Mouse (Mus musculus): ENCODE measurements around the gene Iqsec1. TPM values are rescaled to one million over a fixed set of nuclear protein-coding genes. Genes with fewer than 3 reads are reported as not detected.

Gene Iqsec1
- polyA plus RNA-seq, 1 experiment = 124 TPM

GRCm38 (mm10) chr6:90750091-90750490 is 238.4 kb downstream of the Iqsec1 start:
- TF ChIP-seq POLR2A (IDR thresholded peaks at IDR 0.05; ENCODE audit: control insufficient read depth, extremely low read depth, insufficient read depth, low read length, poor library complexity) (no peak), CTCF (IDR thresholded peaks at IDR 0.05; ENCODE audit: borderline replicate concordance, control insufficient read depth, extremely low read depth, insufficient read depth, low read length, poor library complexity) (no peak)
- Histone ChIP-seq H3K4me1 (replicated peaks; ENCODE audit: control insufficient read depth, insufficient read depth, low read length) (peaks cover 40% of the 10 kb centered on the region), H3K27me3 (ENCODE audit: control insufficient read depth, insufficient read depth, low read length) (no peaks in the 10 kb centered on the region), H3K36me3 (ENCODE audit: control insufficient read depth, insufficient read depth, low read length) (no peaks in the 10 kb centered on the region), H3K27ac (ENCODE audit: control insufficient read depth, insufficient read depth, low read length) (no peak overlapping the region), H3K4me3 (ENCODE audit: control insufficient read depth, insufficient read depth, low read length) (no peak overlapping the region)
- 86% methylated on average over 2 of the region's 2 CpGs for WGBS
- no peak for DNase-seq

GRCm38 (mm10) chr6:90749414-90749937 is 239.0 kb downstream of the Iqsec1 start:
- WGBS = 79% methylated on average over 4 of the region's 4 CpGs
- no peak for DNase-seq
- H3K36me3 ChIP-seq (ENCODE audit: control insufficient read depth, insufficient read depth, low read length) = no peaks in the 10 kb centered on the region

GRCm38 (mm10) chr6:90748976-90749375 is 239.5 kb downstream of the Iqsec1 start:
- H3K4me3 ChIP-seq (ENCODE audit: control insufficient read depth, insufficient read depth, low read length) = no peak overlapping the region
- no peaks in the 10 kb centered on the region for H3K36me3 ChIP-seq (ENCODE audit: control insufficient read depth, insufficient read depth, low read length)
- H3K27me3 ChIP-seq (ENCODE audit: control insufficient read depth, insufficient read depth, low read length) = no peaks in the 10 kb centered on the region
- DNase-seq = no peak
- no peak overlapping the region for H3K27ac ChIP-seq (ENCODE audit: control insufficient read depth, insufficient read depth, low read length)
- peaks cover 35% of the 10 kb centered on the region for H3K4me1 ChIP-seq (replicated peaks; ENCODE audit: control insufficient read depth, insufficient read depth, low read length)
- TF ChIP-seq CTCF (IDR thresholded peaks at IDR 0.05; ENCODE audit: borderline replicate concordance, control insufficient read depth, extremely low read depth, insufficient read depth, low read length, poor library complexity) = no peak
- TF ChIP-seq POLR2A (IDR thresholded peaks at IDR 0.05; ENCODE audit: control insufficient read depth, extremely low read depth, insufficient read depth, low read length, poor library complexity) = no peak

More at GRCm38 (mm10) chr6:90749414-90749937, 239.0 kb downstream of the Iqsec1 start:
- peaks cover 35% of the 10 kb centered on the region for H3K4me1 ChIP-seq (replicated peaks; ENCODE audit: control insufficient read depth, insufficient read depth, low read length)
- H3K27me3 ChIP-seq (ENCODE audit: control insufficient read depth, insufficient read depth, low read length) = no peaks in the 10 kb centered on the region
- H3K4me3 ChIP-seq (ENCODE audit: control insufficient read depth, insufficient read depth, low read length) = no peak overlapping the region
- no peak for TF ChIP-seq POLR2A (IDR thresholded peaks at IDR 0.05; ENCODE audit: control insufficient read depth, extremely low read depth, insufficient read depth, low read length, poor library complexity)
- TF ChIP-seq CTCF (IDR thresholded peaks at IDR 0.05; ENCODE audit: borderline replicate concordance, control insufficient read depth, extremely low read depth, insufficient read depth, low read length, poor library complexity) = no peak
- H3K27ac ChIP-seq (ENCODE audit: control insufficient read depth, insufficient read depth, low read length) = no peak overlapping the region

- H3K4me3 ChIP-seq (ENCODE audit: control insufficient read depth, insufficient read depth, low read length) = no peak overlapping the region
- DNase-seq = peak; percentile 41
- 30% methylated on average over 3 of the region's 3 CpGs for WGBS
- peak overlapping the region; percentile 52; the same call in 1 of the 2 replicates for H3K27ac ChIP-seq (ENCODE audit: control insufficient read depth, insufficient read depth, low read length)
- H3K36me3 ChIP-seq (ENCODE audit: control insufficient read depth, insufficient read depth, low read length) = no peaks in the 10 kb centered on the region
- H3K27me3 ChIP-seq (ENCODE audit: control insufficient read depth, insufficient read depth, low read length) = no peaks in the 10 kb centered on the region
- H3K4me1 ChIP-seq (replicated peaks; ENCODE audit: control insufficient read depth, insufficient read depth, low read length) = peaks cover 48% of the 10 kb centered on the region
- TF ChIP-seq POLR2A (IDR thresholded peaks at IDR 0.05; ENCODE audit: control insufficient read depth, extremely low read depth, insufficient read depth, low read length, poor library complexity) (no peak), CTCF (IDR thresholded peaks at IDR 0.05; ENCODE audit: borderline replicate concordance, control insufficient read depth, extremely low read depth, insufficient read depth, low read length, poor library complexity) (no peak)
Measured at GRCm38 (mm10) chr6:90746331-90746864, 242.1 kb downstream of the Iqsec1 start.

GRCm38 (mm10) chr6:90745401-90746198 is 242.9 kb downstream of the Iqsec1 start:
- no peaks in the 10 kb centered on the region for H3K27me3 ChIP-seq (ENCODE audit: control insufficient read depth, insufficient read depth, low read length)
- H3K4me1 ChIP-seq (replicated peaks; ENCODE audit: control insufficient read depth, insufficient read depth, low read length) = peaks cover 47% of the 10 kb centered on the region
- 92% methylated on average over 3 of the region's 3 CpGs for WGBS
- no peak for TF ChIP-seq POLR2A (IDR thresholded peaks at IDR 0.05; ENCODE audit: control insufficient read depth, extremely low read depth, insufficient read depth, low read length, poor library complexity)
- TF ChIP-seq CTCF (IDR thresholded peaks at IDR 0.05; ENCODE audit: borderline replicate concordance, control insufficient read depth, extremely low read depth, insufficient read depth, low read length, poor library complexity) = no peak
- no peak for DNase-seq
- no peaks in the 10 kb centered on the region for H3K36me3 ChIP-seq (ENCODE audit: control insufficient read depth, insufficient read depth, low read length)
- H3K27ac ChIP-seq (ENCODE audit: control insufficient read depth, insufficient read depth, low read length) = peak overlapping the region; percentile 32
- H3K4me3 ChIP-seq (ENCODE audit: control insufficient read depth, insufficient read depth, low read length) = no peak overlapping the region

- DNase-seq = no peak
- no peak for TF ChIP-seq POLR2A (IDR thresholded peaks at IDR 0.05; ENCODE audit: control insufficient read depth, extremely low read depth, insufficient read depth, low read length, poor library complexity)
- no peak for TF ChIP-seq CTCF (IDR thresholded peaks at IDR 0.05; ENCODE audit: borderline replicate concordance, control insufficient read depth, extremely low read depth, insufficient read depth, low read length, poor library complexity)
- Histone ChIP-seq H3K4me1 (replicated peaks; ENCODE audit: control insufficient read depth, insufficient read depth, low read length) (peaks cover 57% of the 10 kb centered on the region), H3K27me3 (ENCODE audit: control insufficient read depth, insufficient read depth, low read length) (no peaks in the 10 kb centered on the region), H3K4me3 (ENCODE audit: control insufficient read depth, insufficient read depth, low read length) (no peak overlapping the region), H3K27ac (ENCODE audit: control insufficient read depth, insufficient read depth, low read length) (peak overlapping the region; percentile 24; the same call in 1 of the 2 replicates), H3K36me3 (ENCODE audit: control insufficient read depth, insufficient read depth, low read length) (no peaks in the 10 kb centered on the region)
- 87% methylated on average over 1 of the region's 1 CpGs for WGBS
Measured at GRCm38 (mm10) chr6:90742453-90742852, 246.0 kb downstream of the Iqsec1 start.
